Comparison of ENCODE assay signal across 27 mouse cellular contexts in genomic region chr3:103017350-103017749, GRCm38 (mm10). TPM values are rescaled to one million over a fixed set of nuclear protein-coding genes. Genes with fewer than 3 reads are reported as not detected.
A peak's percentile ranks its signal among the peaks of the same experiment; 100 is the strongest.
DNase-seq lines count a peak whose midpoint lies in the region; ATAC-seq and TF ChIP-seq lines count a peak whose summit lies in the region.
"Had no signal": no experiment of that assay in that cellular context is flagged by ENCODE, and none has a peak within 500 bp of the region (broad histone marks: within the 10 kb centered on the region; RNA-seq: fewer than 3 reads in every experiment).

No protein-coding gene starts in this region.

- TF ChIP-seq CTCF in lung, postnatal 0 days (IDR thresholded peaks at IDR 0.05) = no peak

- no peak overlapping the region for H3K27ac ChIP-seq in lung, postnatal 0 days (ENCODE audit: low read length)
- H3K27ac ChIP-seq: heart, adult 2 months; kidney, postnatal 0 days; layer of hippocampus, adult 2 months; liver, embryonic 14.5 days; midbrain, embryonic 13.5 days had no signal

- H3K36me3 ChIP-seq in lung, postnatal 0 days (ENCODE audit: insufficient read depth, low read length) = no peaks in the 10 kb centered on the region
- peaks cover 4% of the 10 kb centered on the region for H3K36me3 ChIP-seq in megakaryocyte, embryonic 14.5 days (replicated peaks; ENCODE audit: low read length)
- H3K36me3 ChIP-seq: midbrain, embryonic 13.5 days had no signal

- no peak overlapping the region for H3K4me2 ChIP-seq in lung, postnatal 0 days (replicated peaks; ENCODE audit: low read depth, low read length)
- H3K4me2 ChIP-seq: midbrain, embryonic 13.5 days had no signal

- peak; percentile 20 for DNase-seq in lung, postnatal 0 days (ENCODE audit: low spot score)
- DNase-seq in lung, postnatal 25 days (ENCODE audit: low spot score) = no peak
- peak; percentile 54 for DNase-seq in 416B (ENCODE audit: low read depth)
- peak; percentile 12 for DNase-seq in Muller cell, postnatal 12 days (ENCODE audit: inconsistent ontology term)
- DNase-seq in gastrocnemius, postnatal 36 days = no peak
- DNase-seq in cerebellum, postnatal 25 days = no peak
- DNase-seq in gastrocnemius, postnatal 25 days = no peak
- DNase-seq: adrenal gland, postnatal 10 days; cerebellum, postnatal 10 days; embryo, embryonic 11 days; kidney, adult 11 months; layer of hippocampus, postnatal 36 days; lung, postnatal 4 days; right cerebral cortex, postnatal 14 days; thymus, adult 18-20 months had no signal

- intact Hi-C loops in gastrocnemius, postnatal 36 days (cut with DNase I) = no loop called here

- no peak overlapping the region for H3K4me3 ChIP-seq in lung, postnatal 0 days (ENCODE audit: low read depth, low read length)
- peak overlapping the region; percentile 79 for H3K4me3 ChIP-seq in megakaryocyte, embryonic 14.5 days (replicated peaks)
- H3K4me3 ChIP-seq: heart, adult 2 months; layer of hippocampus, adult 2 months; midbrain, embryonic 13.5 days; myocyte had no signal

- no peak for TF ChIP-seq EP300 in lung, postnatal 0 days (IDR thresholded peaks at IDR 0.05)

- 75% methylated on average over 2 of the region's 2 CpGs for WGBS in lung, postnatal 0 days

- no peak for ATAC-seq in lung, postnatal 0 days
- ATAC-seq: midbrain, embryonic 13.5 days; Patski had no signal

- no peaks in the 10 kb centered on the region for H3K27me3 ChIP-seq in lung, postnatal 0 days (replicated peaks; ENCODE audit: insufficient read depth, low read length)
- no peaks in the 10 kb centered on the region for H3K27me3 ChIP-seq in megakaryocyte, embryonic 14.5 days (replicated peaks)
- H3K27me3 ChIP-seq: midbrain, embryonic 13.5 days; Patski had no signal

- H3K9ac ChIP-seq in lung, postnatal 0 days (replicated peaks; ENCODE audit: low read depth) = no peak overlapping the region
- H3K9ac ChIP-seq: liver, embryonic 14.5 days; midbrain, embryonic 13.5 days had no signal

- H3K9me3 ChIP-seq in lung, postnatal 0 days (ENCODE audit: low read length) = no peaks in the 10 kb centered on the region
- no peaks in the 10 kb centered on the region for H3K9me3 ChIP-seq in megakaryocyte, embryonic 14.5 days
- H3K9me3 ChIP-seq: midbrain, embryonic 13.5 days had no signal

- peaks cover 7% of the 10 kb centered on the region; the same call in 1 of the 2 replicates for H3K4me1 ChIP-seq in lung, postnatal 0 days (ENCODE audit: insufficient read depth, low read depth, low read length)
- H3K4me1 ChIP-seq in megakaryocyte, embryonic 14.5 days = peaks cover 46% of the 10 kb centered on the region

RNA-seq across cellular contexts. Expression of gene Csde1, which starts 2.9 kb away (rescaled TPM):
- polyA plus RNA-seq in lung, postnatal 0 days (2015; fragmentation: Nextera tagmentation; extraction: Ambion mirVana) = 167 and 191 TPM in 2 replicates
- polyA plus RNA-seq in megakaryocyte, embryonic 14.5 days (2012; ENCODE audit: insufficient read depth, low replicate concordance) = 1.1 and 6.2 TPM in 2 replicates
- total RNA-seq in gastrocnemius, postnatal 36 days (2021) = 100 to 1,000 TPM; 843 to 962 TPM
- 100 to 1,000 TPM; 791 to 814 TPM for total RNA-seq in gastrocnemius, postnatal 25 days (2021)

RNA-seq across cellular contexts. Expression of gene Sike1, which starts 21.8 kb away (rescaled TPM):
- polyA plus RNA-seq in lung, postnatal 0 days (2015; fragmentation: Nextera tagmentation; extraction: Ambion mirVana) = 56.3 and 66.6 TPM in 2 replicates
- 0.36 and 2.5 TPM in 2 replicates for polyA plus RNA-seq in megakaryocyte, embryonic 14.5 days (2012; ENCODE audit: insufficient read depth, low replicate concordance)
- 10 to 100 TPM; 37.0 to 46.1 TPM for total RNA-seq in gastrocnemius, postnatal 36 days (2021)
- total RNA-seq in gastrocnemius, postnatal 25 days (2021) = 10 to 100 TPM; 45.8 to 48.5 TPM

RNA-seq across cellular contexts. Expression of gene Nras, which starts 40.7 kb away (rescaled TPM):
- polyA plus RNA-seq in lung, postnatal 0 days (2015; fragmentation: Nextera tagmentation; extraction: Ambion mirVana) = 48.0 and 53.6 TPM in 2 replicates
- polyA plus RNA-seq in megakaryocyte, embryonic 14.5 days (2012; ENCODE audit: insufficient read depth, low replicate concordance) = 1.3 and 2.9 TPM in 2 replicates
- 10 to 100 TPM; 42.0 to 49.4 TPM for total RNA-seq in gastrocnemius, postnatal 36 days (2021)
- 10 to 100 TPM; 46.3 to 53.7 TPM for total RNA-seq in gastrocnemius, postnatal 25 days (2021)

RNA-seq across cellular contexts. Expression of gene Nr1h5, which starts 53.4 kb away (rescaled TPM):
- polyA plus RNA-seq in lung, postnatal 0 days (2015; fragmentation: Nextera tagmentation; extraction: Ambion mirVana) = 0.06 TPM in 1 of 2 replicates, not detected in the other
- polyA plus RNA-seq in megakaryocyte, embryonic 14.5 days (2012; ENCODE audit: insufficient read depth, low replicate concordance) = not detected in 2 replicates
- total RNA-seq in gastrocnemius, postnatal 36 days (2021) = not detected
- total RNA-seq in gastrocnemius, postnatal 25 days (2021) = not detected
- total RNA-seq: gastrocnemius, adult 8-10 months; heart, adult 2 months; layer of hippocampus, adult 2 months; layer of hippocampus, postnatal 36 days; left cerebral cortex, postnatal 25 days had no signal
- polyA plus RNA-seq: heart, adult 2 months; hindbrain, embryonic 11.5 days; kidney, postnatal 0 days; midbrain, embryonic 13.5 days; neural tube, embryonic 14.5 days had no signal

RNA-seq across cellular contexts. Expression of gene Ampd1, which starts 56.5 kb away (rescaled TPM):
- polyA plus RNA-seq in lung, postnatal 0 days (2015; fragmentation: Nextera tagmentation; extraction: Ambion mirVana) = 0.44 and 0.45 TPM in 2 replicates
- not detected in 2 replicates for polyA plus RNA-seq in megakaryocyte, embryonic 14.5 days (2012; ENCODE audit: insufficient read depth, low replicate concordance)
- 1,000 to 10,000 TPM; 1,190 to 1,255 TPM for total RNA-seq in gastrocnemius, postnatal 36 days (2021)
- total RNA-seq in gastrocnemius, postnatal 25 days (2021) = 1,000 to 10,000 TPM in 1 of 2 experiments, 100 to 1,000 TPM in 1; 892 to 1,174 TPM
- total RNA-seq: heart, adult 2 months; layer of hippocampus, adult 2 months; layer of hippocampus, postnatal 36 days; left cerebral cortex, postnatal 25 days had no signal
- polyA plus RNA-seq: kidney, postnatal 0 days; midbrain, embryonic 13.5 days had no signal

Comparison
In these comparisons a context has a peak if more than half of its experiments do, and no peak if none do; other contexts are left out.
1. DNase-seq: peak in lung, postnatal 0 days (single experiment), 416B (single experiment) and Muller cell, postnatal 12 days (single experiment); none in lung, postnatal 25 days (single experiment), gastrocnemius, postnatal 36 days (0 of 2), cerebellum, postnatal 25 days (0 of 2) and gastrocnemius, postnatal 25 days (single experiment).